Comparison of ENCODE assay signal across 19 mouse cellular contexts in the genomic region with DNA sequence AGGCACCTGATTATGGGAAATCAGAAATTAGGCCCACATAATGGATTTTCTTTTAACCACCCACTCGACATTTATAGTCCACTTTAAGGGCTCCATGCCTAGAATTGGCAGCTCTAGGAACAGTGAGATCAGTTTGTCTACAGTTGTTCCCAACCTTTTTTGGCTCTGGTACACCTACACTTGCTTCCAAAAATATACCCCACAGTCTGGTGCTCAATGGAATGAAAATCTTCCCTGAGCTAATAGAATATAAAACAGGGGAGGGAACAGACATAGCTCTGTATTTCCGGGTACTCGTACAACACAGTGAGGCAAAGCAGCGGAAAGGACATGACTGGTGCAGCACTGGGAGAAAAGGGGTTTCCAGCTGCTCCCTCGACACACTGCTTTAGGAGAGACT. TPM values are rescaled to one million over a fixed set of nuclear protein-coding genes. Genes with fewer than 3 reads are reported as not detected.
DNase-seq lines count a peak whose midpoint lies in the region; ATAC-seq and TF ChIP-seq lines count a peak whose summit lies in the region.
"Had no signal": no experiment of that assay in that cellular context is flagged by ENCODE, and none has a peak within 500 bp of the region (broad histone marks: within the 10 kb centered on the region; RNA-seq: fewer than 3 reads in every experiment).

No protein-coding gene starts in this region.

- H3K4me2 ChIP-seq in hindbrain, embryonic 11.5 days (replicated peaks; ENCODE audit: low read depth, low read length), result no peak overlapping the region
- H3K4me2 ChIP-seq: embryonic facial prominence, embryonic 12.5 days; limb, embryonic 15.5 days; midbrain, embryonic 15.5 days; stomach, embryonic 15.5 days had no signal

- no peak overlapping the region for H3K27ac ChIP-seq in hindbrain, embryonic 11.5 days (ENCODE audit: low read depth, low read length)
- H3K27ac ChIP-seq: embryonic facial prominence, embryonic 12.5 days; limb, embryonic 15.5 days; midbrain, embryonic 15.5 days; stomach, embryonic 15.5 days had no signal

- H3K4me1 ChIP-seq in hindbrain, embryonic 11.5 days (replicated peaks; ENCODE audit: control insufficient read depth, insufficient read depth, low read length), result no peaks in the 10 kb centered on the region
- H3K4me1 ChIP-seq: embryonic facial prominence, embryonic 12.5 days; limb, embryonic 15.5 days; midbrain, embryonic 15.5 days; stomach, embryonic 15.5 days had no signal

- TF ChIP-seq POLR2A in brain, embryonic 14.5 days (IDR thresholded peaks at IDR 0.05; ENCODE audit: borderline replicate concordance, extremely low read depth, insufficient read depth, insufficient read length, poor library complexity, severe bottlenecking), result no peak

- 0 out of 2 replicates have a peak, but pooled peaks cover 2% of the 10 kb centered on the region for H3K27me3 ChIP-seq in hindbrain, embryonic 11.5 days (ENCODE audit: control insufficient read depth, insufficient read depth, low read length)
- H3K27me3 ChIP-seq: embryonic facial prominence, embryonic 12.5 days; stomach, embryonic 15.5 days had no signal

- DNase-seq in frontal cortex, adult 2 months (ENCODE audit: extremely low spot score in 1 of 2, low spot score in 1 of 2), result peak; percentile 11 to 40
- no peak for DNase-seq in frontal cortex, postnatal 10 days (ENCODE audit: low spot score in 2 of 2)
- peak; percentile 18 for DNase-seq in layer of hippocampus, adult 11-12 months (ENCODE audit: low spot score)
- DNase-seq in layer of hippocampus, postnatal 25 days (ENCODE audit: extremely low spot score in 1 of 2, low spot score in 1 of 2), result no peak
- peak; percentile 78 for DNase-seq in brain, adult 2 months (ENCODE audit: low read depth, low spot score)
- DNase-seq in brain, embryonic 14.5 days (ENCODE audit: low read depth), result peak; percentile 13
- DNase-seq in hindbrain, embryonic 11.5 days (ENCODE audit: low spot score), result no peak
- DNase-seq: adrenal gland, postnatal 36 days; gastrocnemius, postnatal 36 days; kidney, adult 18-20 months; kidney, postnatal 10 days; liver, postnatal 0 days; lung, postnatal 14 days; retina, postnatal 1 day had no signal

- no peak overlapping the region for H3K9ac ChIP-seq in hindbrain, embryonic 11.5 days (ENCODE audit: low read depth, low read length)
- H3K9ac ChIP-seq: embryonic facial prominence, embryonic 12.5 days; limb, embryonic 15.5 days; liver, postnatal 0 days; midbrain, embryonic 15.5 days; stomach, embryonic 15.5 days had no signal

- H3K36me3 ChIP-seq in hindbrain, embryonic 11.5 days (ENCODE audit: control insufficient read depth, insufficient read depth, low read length), result no peaks in the 10 kb centered on the region
- H3K36me3 ChIP-seq: embryonic facial prominence, embryonic 12.5 days; limb, embryonic 15.5 days; midbrain, embryonic 15.5 days; stomach, embryonic 15.5 days had no signal

- no peak for TF ChIP-seq CTCF in brain, embryonic 14.5 days (IDR thresholded peaks at IDR 0.05; ENCODE audit: borderline replicate concordance, extremely low read depth, insufficient read depth, insufficient read length)

- no peak overlapping the region for H3K4me3 ChIP-seq in hindbrain, embryonic 11.5 days (ENCODE audit: low read depth, low read length)
- H3K4me3 ChIP-seq: embryonic facial prominence, embryonic 12.5 days; limb, embryonic 15.5 days; megakaryocyte, embryonic 14.5 days; midbrain, embryonic 15.5 days; stomach, embryonic 15.5 days had no signal

- H3K9me3 ChIP-seq in hindbrain, embryonic 11.5 days (ENCODE audit: control insufficient read depth, low read length), result no peaks in the 10 kb centered on the region
- H3K9me3 ChIP-seq: embryonic facial prominence, embryonic 12.5 days; limb, embryonic 15.5 days; megakaryocyte, embryonic 14.5 days; midbrain, embryonic 15.5 days; stomach, embryonic 15.5 days had no signal

- WGBS in hindbrain, embryonic 11.5 days, result 86% methylated on average over 5 of the region's 5 CpGs

- ATAC-seq in hindbrain, embryonic 11.5 days (ENCODE audit: low FRiP score), result no peak
- ATAC-seq: liver, postnatal 0 days; midbrain, embryonic 15.5 days had no signal

RNA-seq across cellular contexts. Expression of gene Hdac8, which starts 29.6 kb away (rescaled TPM):
- polyA plus RNA-seq in frontal cortex, adult 2 months (2012; rRNA removed), result 14.1 and 14.2 TPM in 2 replicates
- 10 to 100 TPM; 17.1 to 18.4 TPM for total RNA-seq in layer of hippocampus, postnatal 25 days (2021)
- polyA plus RNA-seq in brain, embryonic 14.5 days (2012; rRNA removed), result 11.6 TPM in 2 replicates
- polyA plus RNA-seq in hindbrain, embryonic 11.5 days (2014; fragmentation: Nextera tagmentation; extraction: Ambion mirVana), result 2.3 and 2.8 TPM in 2 replicates

Comparison
In these comparisons a context has a peak if more than half of its experiments do, and no peak if none do; other contexts are left out.
1. DNase-seq: peak in frontal cortex, adult 2 months (2 of 2), layer of hippocampus, adult 11-12 months (single experiment), brain, adult 2 months (single experiment) and brain, embryonic 14.5 days (single experiment); none in frontal cortex, postnatal 10 days (0 of 2), layer of hippocampus, postnatal 25 days (0 of 2) and hindbrain, embryonic 11.5 days (single experiment).